Mouse (Mus musculus) embryonic stem cell, embryonic (primary cell): ENCODE data around the gene Man2a2.

Source experiments
- CTCF ChIA-PET, 4 experiments: fragments of 300-600 bp in 2 of 4; fragments of 350-600 bp in 2 of 4; sonication (Branson Sonifier 250); formaldehyde crosslinking; loops; one replicate each; lab custom pipeline; 2022; ENCODE audit warnings: inconsistent platforms in 2 of 4; lab: Charles Lee
- POLR2A ChIA-PET, 4 experiments: fragments of 300-600 bp in 2 of 4; fragments of 350-600 bp in 2 of 4; sonication (Branson Sonifier 250); formaldehyde crosslinking; loops; one replicate each; lab custom pipeline; 2022; ENCODE audit warnings: antibody characterized with exemption in 4 of 4, inconsistent platforms in 1 of 4; lab: Charles Lee

Man2a2 gene

DNA sequence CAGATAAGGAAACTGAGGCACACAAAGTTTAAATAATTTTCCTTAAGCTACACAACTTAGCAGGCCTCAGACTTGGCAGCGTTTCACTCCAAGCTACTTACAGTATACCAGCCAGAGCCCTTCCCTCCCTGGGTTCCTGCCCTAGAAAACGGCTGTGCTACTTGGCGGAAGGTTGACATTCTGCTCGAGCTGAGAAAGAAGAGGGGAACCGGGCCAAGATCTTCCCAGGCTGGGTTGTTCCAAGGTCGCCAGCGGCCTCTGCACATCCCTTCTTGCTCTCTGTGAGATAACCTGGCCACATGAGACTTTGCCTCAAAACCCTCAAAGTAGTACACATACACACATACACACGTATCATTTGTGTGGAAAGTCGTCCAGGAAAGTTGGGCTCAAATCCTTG, 32.4 kb upstream of the Man2a2 start:
- POLR2A ChIA-PET = interaction anchor here in 3 of 4 experiments (0.6 to 5.3 kb wide), 21 partner anchors 15 to 660 kb away, joined by 3 to 27 read pairs (median 3); partner anchors contain the start of genes Blm (in 1 of the 3), Cib1 (in 1 of the 3), Crtc3 (in 1 of the 3) and Gdpgp1 (in 1 of the 3)
- CTCF ChIA-PET = interaction anchor here (0.6 to 2.1 kb wide), 10 partner anchors 16 to 223 kb away, joined by 3 to 8 read pairs (median 4); no protein-coding TSS in a partner anchor

DNA sequence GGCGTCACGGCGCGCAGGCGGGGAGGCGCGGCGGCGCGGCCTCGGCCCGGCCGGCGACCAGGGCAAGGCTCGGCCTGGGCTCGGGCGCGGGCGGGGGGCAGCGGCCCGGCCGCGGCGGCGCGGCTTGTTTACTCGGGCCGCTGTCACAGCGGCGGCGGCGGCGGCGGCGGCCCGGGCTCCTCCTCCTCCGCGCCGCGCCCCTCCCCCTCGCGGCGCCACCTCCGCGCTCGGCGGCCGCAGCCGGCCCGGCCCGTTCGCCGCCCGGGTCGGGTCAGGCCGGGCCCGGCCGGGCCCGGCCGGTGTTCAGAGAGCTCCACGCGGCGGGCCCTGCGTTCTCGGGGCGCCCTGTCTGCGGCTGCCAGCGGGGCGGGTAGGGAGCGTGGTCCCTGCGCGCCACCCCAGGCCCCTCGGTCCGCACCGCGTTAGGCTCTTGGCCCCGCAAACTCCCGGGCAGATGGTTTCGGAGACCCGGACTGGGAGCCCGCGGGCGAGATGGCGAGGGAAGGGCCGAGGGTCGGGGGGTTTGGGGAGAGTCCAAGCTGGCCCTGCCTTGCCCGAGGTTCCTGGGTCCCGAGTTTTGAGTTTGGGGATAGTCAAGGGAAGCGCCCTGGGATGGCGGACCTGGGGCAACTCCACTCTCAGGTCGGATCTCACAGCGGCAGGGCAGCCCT, 31.6 kb upstream of the Man2a2 start:
- CTCF ChIA-PET = interaction anchor here in 3 of 4 experiments (0.5 to 2.1 kb wide), 10 partner anchors 16 to 224 kb away, joined by 3 to 8 read pairs (median 4); no protein-coding TSS in a partner anchor
- POLR2A ChIA-PET = interaction anchor here in 3 of 4 experiments (0.6 to 5.3 kb wide), 17 partner anchors 14 to 661 kb away, joined by 3 to 27 read pairs (median 3); partner anchors contain the start of genes Blm (in 1 of the 3), Cib1 (in 1 of the 3), Crtc3 (in 1 of the 3) and Gdpgp1 (in 1 of the 3)

DNA sequence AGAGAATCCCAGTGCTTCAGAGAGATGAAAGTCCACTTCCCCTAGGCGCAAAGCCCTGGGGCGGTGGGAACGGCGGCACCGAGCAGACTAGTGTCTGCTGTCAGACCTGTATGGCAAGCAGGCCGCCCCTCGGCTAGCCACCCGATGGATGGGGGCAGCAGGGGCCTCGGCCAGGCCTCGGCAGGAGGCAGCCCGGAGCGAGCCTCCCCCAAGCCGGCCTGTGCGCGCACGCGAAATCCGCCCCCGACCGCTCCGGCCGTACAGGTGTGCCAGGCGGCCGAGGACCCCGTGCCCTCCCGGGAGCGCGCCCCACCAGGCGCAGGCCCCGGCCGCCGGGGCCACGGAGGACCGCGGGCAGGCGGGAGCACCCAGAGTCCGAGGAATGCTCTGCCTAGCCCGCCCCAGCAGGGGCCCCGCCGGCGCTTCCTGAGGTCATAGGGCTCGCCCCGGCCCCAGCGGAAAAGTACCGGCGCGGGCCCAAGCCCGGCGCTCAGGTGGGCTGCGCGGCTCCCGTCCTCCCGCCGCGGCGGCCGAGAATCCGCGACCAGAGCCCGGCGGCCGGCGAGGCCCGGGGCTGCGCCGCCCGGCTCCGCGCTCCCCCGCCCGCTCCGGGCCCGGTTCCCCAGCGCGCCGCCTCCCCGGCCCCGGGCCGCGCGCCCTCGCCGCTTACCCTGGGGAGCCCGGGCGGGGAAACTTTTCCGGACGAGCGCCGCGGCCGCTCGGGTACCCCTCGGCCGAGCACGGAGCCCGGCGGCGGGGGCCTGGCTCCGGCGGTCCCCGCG, 30.9 kb upstream of the Man2a2 start:
- CTCF ChIA-PET = interaction anchor here in 1 of 4 experiments (1.6 to 2.1 kb wide), 3 partner anchors 15 to 22 kb away, joined by 4 to 8 read pairs (median 7); no protein-coding TSS in a partner anchor

DNA sequence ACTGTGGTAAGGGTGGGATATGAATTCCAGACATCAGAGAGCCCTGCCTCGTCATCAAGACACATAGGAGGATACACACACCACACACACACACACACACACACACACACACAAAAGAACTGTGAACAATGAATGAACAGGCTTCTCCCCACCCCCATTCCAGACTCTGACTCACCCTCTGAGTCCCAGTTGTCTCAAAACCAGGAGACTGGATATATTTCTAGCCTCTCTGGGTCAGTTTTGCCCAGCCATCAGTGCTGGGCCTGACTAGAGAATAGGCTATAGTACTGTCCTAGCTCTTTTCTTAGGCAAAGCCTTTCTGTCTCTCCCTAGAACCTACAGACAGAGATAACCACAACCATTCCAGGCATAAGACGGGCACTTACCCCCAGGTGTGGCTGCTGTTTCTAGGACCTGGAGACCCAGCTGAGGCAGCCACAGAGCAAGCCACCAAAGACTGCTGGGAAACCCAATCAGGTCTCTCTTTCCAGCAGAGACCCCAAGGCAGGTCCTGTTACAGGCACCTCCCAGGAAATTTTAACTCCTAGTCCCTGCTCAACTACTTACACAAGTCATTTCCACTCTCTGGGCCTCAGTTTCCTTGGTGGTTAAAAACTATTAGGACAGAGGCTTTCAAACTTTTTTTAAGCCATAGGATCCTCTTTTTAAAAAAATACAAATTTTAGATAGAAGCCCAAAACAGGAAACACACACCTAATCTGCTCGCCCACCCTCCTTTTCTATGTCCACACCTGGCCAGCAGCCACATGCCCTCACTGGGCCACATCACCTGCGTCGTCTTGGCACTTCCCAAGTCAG, 30.1 kb upstream of the Man2a2 start:
- ChIA-PET CTCF (interaction anchor here in 2 of 4 experiments (0.5 to 0.9 kb wide), 2 partner anchors 23 to 1169 kb away, joined by 3 to 5 read pairs; no protein-coding TSS in a partner anchor), POLR2A (interaction anchor here in 3 of 4 experiments (0.9 to 1.7 kb wide), 11 partner anchors 9 to 78 kb away, joined by 3 to 7 read pairs (median 3); partner anchors contain the start of gene Fes (in 1 of the 3))

More for the DNA sequence above, 30.9 kb upstream of the Man2a2 start:
- POLR2A ChIA-PET = interaction anchor here in 3 of 4 experiments (1.1 to 5.3 kb wide), 7 partner anchors 16 to 661 kb away, joined by 3 to 27 read pairs (median 3); partner anchors contain the start of gene Crtc3 (in 1 of the 3)

DNA sequence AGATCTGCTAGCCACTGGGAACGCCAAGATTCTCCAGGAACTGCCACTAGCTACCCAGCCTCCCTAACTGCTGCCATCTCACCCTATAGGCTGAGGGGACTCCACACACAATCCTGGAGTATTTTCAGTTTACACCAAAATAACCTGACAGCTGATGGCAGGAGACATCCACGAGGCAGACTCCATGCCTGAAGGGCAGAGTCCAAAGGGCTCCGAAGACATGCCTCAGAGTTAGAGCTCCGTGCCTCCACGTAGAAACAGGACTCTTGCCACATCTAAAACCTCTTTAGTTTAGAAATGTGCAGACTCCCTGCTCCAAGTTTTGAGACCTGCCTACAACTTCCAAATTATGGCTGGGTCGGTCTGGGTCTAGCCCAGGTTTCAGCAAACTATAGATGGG, 29.4 kb upstream of the Man2a2 start:
- CTCF ChIA-PET = interaction anchor here in 3 of 4 experiments (0.5 to 1.4 kb wide), 3 partner anchors 24 to 1169 kb away, joined by 3 to 5 read pairs (median 3); no protein-coding TSS in a partner anchor
- POLR2A ChIA-PET = interaction anchor here in 3 of 4 experiments (0.9 to 1.7 kb wide), 11 partner anchors 9 to 77 kb away, joined by 3 to 7 read pairs (median 3); partner anchors contain the start of gene Fes (in 1 of the 3)

DNA sequence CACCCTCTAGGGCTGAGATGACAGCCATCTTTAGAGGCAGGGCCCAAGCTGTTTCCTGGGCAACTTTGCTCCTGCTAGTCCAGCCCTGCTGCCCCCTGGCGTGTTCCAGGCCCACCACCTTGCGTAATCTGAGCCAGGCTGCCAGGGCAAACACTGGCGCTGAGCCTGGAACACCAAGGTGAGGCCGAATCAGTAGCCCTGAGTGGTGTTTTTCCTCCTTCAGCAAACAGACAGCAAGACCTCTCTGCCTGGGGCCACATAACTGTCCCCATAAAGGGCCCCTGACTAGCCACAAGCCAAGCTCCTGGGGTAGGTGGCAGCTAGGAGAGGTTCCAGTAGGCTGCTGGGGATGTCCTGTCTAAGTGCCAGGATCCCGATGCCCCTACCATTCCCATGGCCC, 28.9 kb upstream of the Man2a2 start:
- CTCF ChIA-PET = interaction anchor here in 2 of 4 experiments (0.5 to 1.4 kb wide), 3 partner anchors 25 to 174 kb away, joined by 3 read pairs; no protein-coding TSS in a partner anchor
- POLR2A ChIA-PET = interaction anchor here in 3 of 4 experiments (0.9 to 1.7 kb wide), 11 partner anchors 10 to 155 kb away, joined by 3 to 7 read pairs (median 3); partner anchors contain the start of gene Fes (in 1 of the 3)

DNA sequence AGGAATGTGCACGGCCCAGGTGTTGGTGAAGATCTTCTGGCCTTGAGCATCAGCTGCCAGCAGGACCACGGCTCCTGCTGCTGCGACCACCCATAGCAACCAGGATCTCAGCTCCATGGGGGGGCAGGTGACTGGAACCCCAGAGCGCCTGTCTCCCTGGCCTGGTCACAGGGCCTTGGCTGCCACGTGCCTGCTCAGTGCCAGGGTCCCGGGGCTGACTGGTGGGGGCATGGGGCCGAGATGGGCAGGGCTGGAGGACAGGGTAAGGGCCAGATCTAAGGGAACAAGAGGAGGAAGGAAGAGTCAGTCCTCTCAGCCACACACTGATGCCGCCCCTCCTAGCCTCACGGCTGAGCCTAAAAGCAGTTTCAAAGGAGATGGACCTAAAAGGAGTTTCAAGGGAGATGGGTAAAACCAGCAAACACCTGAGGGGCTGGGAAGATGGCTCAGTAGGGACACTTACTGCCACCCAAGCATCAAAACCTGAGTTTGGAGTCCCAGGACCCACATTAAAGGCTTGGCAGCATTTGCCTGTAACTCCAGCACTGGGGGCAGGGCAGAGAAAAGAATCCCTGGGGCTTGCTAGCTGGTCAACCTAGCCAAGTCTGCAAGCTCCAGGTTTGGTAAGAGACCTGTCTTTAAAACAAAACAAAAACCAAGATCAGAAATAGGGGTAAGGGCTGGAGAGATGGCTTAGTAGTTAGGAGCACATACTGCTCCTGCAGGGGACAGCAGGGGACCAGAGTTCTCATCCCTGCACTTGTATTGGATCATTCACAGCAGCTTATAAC, 27.7 kb upstream of the Man2a2 start:
- POLR2A ChIA-PET = interaction anchor here in 3 of 4 experiments (0.6 to 1.5 kb wide), 9 partner anchors 15 to 189 kb away, joined by 3 read pairs; no protein-coding TSS in a partner anchor
- CTCF ChIA-PET = interaction anchor here in 3 of 4 experiments (0.5 to 1.2 kb wide), 10 partner anchors 10 to 138 kb away, joined by 3 to 4 read pairs (median 3); partner anchors contain the start of gene Ngrn (in 1 of the 3)

DNA sequence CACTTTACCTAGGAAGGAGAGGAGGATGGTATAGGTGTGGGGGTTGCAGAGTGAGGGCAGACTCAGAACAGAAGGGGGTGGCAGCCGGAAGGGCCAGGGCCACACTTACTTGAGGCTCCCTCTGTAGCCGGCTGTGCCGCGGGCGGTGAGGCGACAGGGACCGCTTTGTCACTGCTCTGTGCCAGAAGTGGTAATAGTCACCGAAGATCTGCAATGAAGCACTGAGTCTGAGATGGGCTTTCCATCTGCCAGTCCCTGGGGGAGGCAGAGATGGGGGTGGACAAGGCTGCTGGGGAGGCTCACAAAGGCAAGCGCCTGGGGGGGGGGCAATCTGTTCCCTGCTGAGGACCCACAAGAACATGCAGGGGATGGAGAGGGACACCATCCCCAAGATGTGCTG, 26.8 kb upstream of the Man2a2 start:
- POLR2A ChIA-PET = interaction anchor here in 2 of 4 experiments (0.6 to 1.2 kb wide), 3 partner anchors 14 to 190 kb away, joined by 3 read pairs; no protein-coding TSS in a partner anchor
- CTCF ChIA-PET = interaction anchor here (0.5 to 1.2 kb wide), 7 partner anchors 11 to 932 kb away, joined by 3 to 4 read pairs (median 3); no protein-coding TSS in a partner anchor

DNA sequence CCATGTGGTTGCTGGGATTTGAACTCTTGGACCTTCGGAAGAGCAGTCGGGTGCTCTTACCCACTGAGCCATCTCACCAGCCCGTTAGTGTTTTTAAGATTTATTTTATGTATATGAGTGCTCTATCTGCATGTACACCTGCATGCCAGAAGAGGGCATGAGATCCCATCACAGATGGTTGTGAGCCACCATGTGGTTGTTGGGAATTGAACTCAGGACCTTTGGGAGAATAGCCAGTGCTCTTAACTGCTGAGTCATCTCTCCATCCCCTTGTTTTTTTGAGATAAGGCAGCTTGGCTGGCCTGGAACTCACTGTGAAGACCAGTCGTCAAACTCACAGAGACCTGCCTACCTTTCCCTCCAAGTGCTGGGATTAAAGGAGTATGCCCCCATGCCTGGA, 25.3 kb upstream of the Man2a2 start:
- CTCF ChIA-PET = interaction anchor here in 3 of 4 experiments (0.6 to 3.1 kb wide), 8 partner anchors 9 to 184 kb away, joined by 3 to 10 read pairs (median 3); partner anchors contain the start of gene Fes (in 1 of the 3)
- POLR2A ChIA-PET = interaction anchor here in 2 of 4 experiments (0.7 to 1.2 kb wide), 3 partner anchors 10 to 736 kb away, joined by 4 to 5 read pairs (median 4); partner anchors contain the start of gene Fes (in 1 of the 2)

DNA sequence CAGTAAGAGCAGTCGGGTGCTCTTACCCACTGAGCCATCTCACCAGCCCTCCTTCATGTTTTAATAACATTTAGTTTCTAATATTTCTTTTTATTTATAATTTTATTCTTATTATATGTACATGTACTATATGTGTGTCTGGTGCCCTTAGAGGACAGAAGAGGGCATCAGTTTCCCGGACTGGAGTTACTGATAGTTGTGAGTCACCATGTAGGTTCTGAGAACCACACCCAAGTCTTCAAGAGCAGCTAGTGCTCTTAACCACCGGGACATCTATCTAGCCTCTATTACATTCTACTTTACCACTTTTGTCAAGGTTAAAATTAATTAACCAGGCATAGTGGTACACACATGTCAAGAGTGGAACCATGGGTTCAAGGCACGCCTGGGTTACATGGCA, 23.4 kb upstream of the Man2a2 start:
- ChIA-PET CTCF (interaction anchor here in 3 of 4 experiments (0.6 to 3.1 kb wide), 5 partner anchors 10 to 31 kb away, joined by 3 to 10 read pairs (median 6); no protein-coding TSS in a partner anchor), POLR2A (interaction anchor here in 1 of 4 experiments (0.6 kb wide), 1 partner anchor 76 kb away, joined by 5 read pairs; no protein-coding TSS in a partner anchor)

DNA sequence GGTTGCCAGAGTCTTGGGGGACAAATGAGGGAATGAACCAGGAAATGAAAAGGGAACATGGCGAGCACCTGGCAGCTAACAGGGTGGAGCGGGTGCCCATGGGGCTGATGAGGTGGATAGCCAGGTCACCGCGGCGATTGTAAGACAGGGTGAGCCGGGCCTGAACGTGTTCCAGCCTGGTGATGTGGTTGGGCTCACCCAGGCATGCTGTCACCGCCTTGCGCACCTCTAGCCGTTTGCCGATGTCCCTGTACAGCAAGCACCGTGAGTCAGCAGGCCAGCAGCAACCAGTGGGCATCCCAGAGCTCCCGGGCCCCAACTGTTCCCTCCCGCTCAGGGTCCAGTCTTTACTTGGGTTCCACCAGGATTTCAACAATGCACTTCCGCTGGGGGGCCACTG, 20.9 kb upstream of the Man2a2 start:
- POLR2A ChIA-PET = interaction anchor here in 2 of 4 experiments (0.7 to 1.0 kb wide), 2 partner anchors 30 to 67 kb away, joined by 3 read pairs; partner anchors contain the start of gene Rccd1 (in 1 of the 2)
- CTCF ChIA-PET = interaction anchor here in 2 of 4 experiments (0.6 to 3.0 kb wide), 2 partner anchors 33 to 54 kb away, joined by 4 to 14 read pairs; no protein-coding TSS in a partner anchor

DNA sequence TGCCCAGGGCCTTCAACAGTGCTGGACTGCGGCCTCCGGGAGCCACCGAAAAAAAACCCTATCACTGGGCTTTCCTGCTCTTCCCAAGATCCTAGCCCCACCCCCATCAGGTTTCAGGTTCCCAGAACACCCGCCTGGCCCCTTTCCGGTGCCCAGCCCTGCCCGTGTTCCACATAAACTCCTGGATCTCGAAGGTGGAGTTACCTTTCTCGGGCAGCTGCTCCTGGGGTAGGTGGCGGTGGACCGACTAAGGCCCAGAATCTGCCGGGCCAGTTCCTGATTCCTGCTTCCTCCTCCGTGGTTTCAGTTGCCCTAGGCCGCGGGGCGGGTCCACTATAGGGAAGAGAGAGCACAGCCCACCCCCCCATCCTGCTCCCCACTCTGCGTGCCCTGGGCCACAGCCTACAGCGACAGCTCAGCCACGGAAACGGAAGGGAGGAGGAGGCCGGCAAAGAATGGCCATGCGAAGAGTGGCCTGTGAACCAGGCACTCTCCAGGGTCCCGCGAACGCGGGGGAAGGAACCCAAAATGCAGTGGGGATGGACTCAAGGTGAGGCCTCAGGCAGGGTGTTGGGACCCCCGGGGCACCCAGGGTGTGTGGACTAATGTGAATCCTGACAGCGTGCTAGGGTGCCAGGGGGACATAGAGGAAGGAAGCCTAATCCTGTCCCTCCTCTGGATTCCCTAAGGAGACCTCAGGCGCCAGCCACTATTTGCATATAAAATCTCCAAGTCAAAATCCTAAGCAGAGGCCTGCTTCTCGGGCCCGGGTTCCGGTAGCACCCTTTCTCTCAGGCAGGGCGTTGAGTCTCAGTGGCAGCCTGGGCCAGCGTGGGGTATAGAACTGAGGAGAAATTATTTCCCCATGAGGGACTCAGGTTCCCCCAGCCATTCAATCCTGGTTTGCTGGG, 16.7 kb upstream of the Man2a2 start, which contains the start of gene Fes:
TSS of gene Fes (minus strand) at position 314 of the 911 bp plus-strand sequence.
- ChIA-PET CTCF (interaction anchor here in 3 of 4 experiments (0.5 to 3.7 kb wide), 18 partner anchors 8 to 332 kb away, joined by 3 to 42 read pairs (median 6); partner anchors contain the start of genes Crtc3 (in 2 of the 3) and Man2a2 (in 1 of the 3)), POLR2A (interaction anchor here in 3 of 4 experiments (0.9 to 3.5 kb wide), 9 partner anchors 9 to 53 kb away, joined by 3 to 26 read pairs (median 5); no protein-coding TSS in a partner anchor)

DNA sequence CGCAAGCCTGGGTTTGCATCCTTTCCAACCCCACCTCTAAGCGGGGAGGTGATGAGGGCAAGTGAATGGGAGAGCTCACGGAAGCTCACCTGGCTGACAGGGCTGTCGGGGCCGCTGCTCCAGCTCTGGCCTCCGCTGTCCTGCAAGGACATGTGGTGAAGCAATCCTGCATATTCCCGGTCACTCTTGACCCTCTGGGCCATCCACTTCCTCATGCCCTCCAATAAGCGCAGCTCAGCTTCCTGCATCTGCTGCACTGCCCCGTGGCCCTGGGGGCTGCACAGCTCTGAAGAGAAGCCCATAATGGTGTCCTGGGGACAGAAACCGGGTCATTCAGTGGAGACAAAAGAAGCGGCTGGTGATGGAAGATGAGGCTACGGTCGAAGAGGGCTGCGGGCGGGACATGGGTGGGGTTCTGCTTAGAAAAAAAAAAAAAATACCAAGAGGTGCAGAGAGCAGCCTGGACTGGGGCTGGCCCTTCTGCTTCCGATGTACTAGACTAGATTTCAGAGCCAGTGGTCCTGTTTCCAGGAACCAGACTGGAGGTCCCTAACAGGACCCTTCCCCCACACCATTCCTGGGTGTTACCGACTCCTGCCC, 16.0 kb upstream of the Man2a2 start:
- CTCF ChIA-PET = interaction anchor here (0.5 to 2.7 kb wide), 82 partner anchors 8 to 1547 kb away, joined by 3 to 61 read pairs (median 5); partner anchors contain the start of genes Crtc3 (in 2 of the 4), Hddc3 (in 2 of the 4), Cib1 (in 1 of the 4) and Gdpgp1 (in 1 of the 4)
- POLR2A ChIA-PET = interaction anchor here (0.5 to 3.5 kb wide), 31 partner anchors 9 to 760 kb away, joined by 3 to 26 read pairs (median 4); partner anchors contain the start of genes Blm (in 1 of the 4), Hddc3 (in 1 of the 4), Man2a2 (in 1 of the 4) and Rccd1 (in 1 of the 4)
